8 mouse cellular contexts compared by ENCODE assay signal in the genomic region with DNA sequence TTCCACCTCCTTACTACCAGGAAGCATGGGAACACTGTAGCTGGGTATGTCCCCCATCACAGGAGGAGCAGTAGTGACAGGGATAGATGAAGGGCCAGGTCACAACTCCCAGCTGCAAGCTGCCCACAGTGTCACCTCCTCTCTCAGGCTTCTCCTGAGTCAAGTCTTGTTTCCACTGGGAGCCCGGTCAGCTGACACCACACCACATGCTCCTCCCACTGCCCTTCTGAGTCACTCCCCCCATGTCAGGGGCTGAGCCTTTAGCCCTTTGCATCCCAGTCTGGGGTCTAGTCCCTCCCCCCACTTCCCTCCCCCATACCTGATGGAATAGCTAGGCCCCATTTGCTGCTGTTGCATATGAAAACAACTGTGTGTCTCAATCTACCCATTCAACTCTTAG. TPM values are rescaled to one million over a fixed set of nuclear protein-coding genes. Genes with fewer than 3 reads are reported as not detected.
DNase-seq lines count a peak whose midpoint lies in the region; ATAC-seq lines count a peak whose summit lies in the region.

No protein-coding gene starts in this region.

- 0 out of 2 replicates have a peak, but pooled peaks have one; percentile 5 for ATAC-seq in forebrain, embryonic 13.5 days
- ATAC-seq in forebrain, embryonic 12.5 days (ENCODE audit: low FRiP score) = no peak
- ATAC-seq in liver, embryonic 12.5 days = no peak

- H3K36me3 ChIP-seq in forebrain, embryonic 13.5 days (ENCODE audit: poor library complexity, severe bottlenecking) = peaks cover 34% of the 10 kb centered on the region
- H3K36me3 ChIP-seq in forebrain, embryonic 12.5 days (replicated peaks) = peaks cover 29% of the 10 kb centered on the region
- H3K36me3 ChIP-seq in liver, embryonic 12.5 days = peaks cover 93% of the 10 kb centered on the region

- H3K27ac ChIP-seq in forebrain, embryonic 13.5 days = no peak overlapping the region
- H3K27ac ChIP-seq in forebrain, embryonic 12.5 days = no peak overlapping the region
- peak overlapping the region; percentile 99 for H3K27ac ChIP-seq in liver, embryonic 12.5 days

- H3K4me3 ChIP-seq in forebrain, embryonic 13.5 days = no peak overlapping the region
- H3K4me3 ChIP-seq in forebrain, embryonic 12.5 days (replicated peaks) = no peak overlapping the region
- no peak overlapping the region for H3K4me3 ChIP-seq in liver, embryonic 12.5 days

- H3K4me1 ChIP-seq in forebrain, embryonic 13.5 days = peaks cover 34% of the 10 kb centered on the region
- H3K4me1 ChIP-seq in forebrain, embryonic 12.5 days = peaks cover 40% of the 10 kb centered on the region
- peaks cover 87% of the 10 kb centered on the region for H3K4me1 ChIP-seq in liver, embryonic 12.5 days

- H3K4me2 ChIP-seq in forebrain, embryonic 13.5 days = no peak overlapping the region
- no peak overlapping the region for H3K4me2 ChIP-seq in forebrain, embryonic 12.5 days
- H3K4me2 ChIP-seq in liver, embryonic 12.5 days = peak overlapping the region; percentile 69

- H3K9ac ChIP-seq in forebrain, embryonic 13.5 days = no peak overlapping the region
- H3K9ac ChIP-seq in forebrain, embryonic 12.5 days = no peak overlapping the region
- peak overlapping the region; percentile 75 for H3K9ac ChIP-seq in liver, embryonic 12.5 days

- peak; percentile 46 for DNase-seq in retina, postnatal 1 day
- DNase-seq in retina, embryonic 14.5 days (ENCODE audit: low spot score) = no peak
- no peak for DNase-seq in frontal cortex, postnatal 14 days (ENCODE audit: low spot score in 2 of 2)
- DNase-seq in layer of hippocampus, postnatal 36 days = no peak
- DNase-seq in gastrocnemius, postnatal 36 days = no peak

- intact Hi-C loops in gastrocnemius, postnatal 36 days (cut with DNase I) = no loop called here

- no peaks in the 10 kb centered on the region for H3K27me3 ChIP-seq in forebrain, embryonic 13.5 days
- no peaks in the 10 kb centered on the region for H3K27me3 ChIP-seq in forebrain, embryonic 12.5 days
- no peaks in the 10 kb centered on the region for H3K27me3 ChIP-seq in liver, embryonic 12.5 days (replicated peaks)

- WGBS in forebrain, embryonic 13.5 days = 40% methylated on average over 1 of the region's 1 CpGs
- 54% methylated on average over 1 of the region's 1 CpGs for WGBS in forebrain, embryonic 12.5 days
- WGBS in liver, embryonic 12.5 days (ENCODE audit: insufficient replicate concordance) = 29% methylated on average over 1 of the region's 1 CpGs

- H3K9me3 ChIP-seq in forebrain, embryonic 13.5 days (replicated peaks) = no peaks in the 10 kb centered on the region
- H3K9me3 ChIP-seq in forebrain, embryonic 12.5 days = peaks cover 2% of the 10 kb centered on the region; the same call in 1 of the 2 replicates
- H3K9me3 ChIP-seq in liver, embryonic 12.5 days (replicated peaks) = no peaks in the 10 kb centered on the region

RNA-seq across cellular contexts. Expression of a gene that starts 21.3 kb away (rescaled TPM):
- polyA plus RNA-seq in forebrain, embryonic 13.5 days (2015; fragmentation: Nextera tagmentation; extraction: Ambion mirVana) = 5.2 and 5.4 TPM in 2 replicates
- 5.1 and 8.4 TPM in 2 replicates for polyA plus RNA-seq in forebrain, embryonic 12.5 days (2016; fragmentation: Nextera tagmentation; extraction: Ambion mirVana)
- 21.9 and 23.6 TPM in 2 replicates for polyA plus RNA-seq in liver, embryonic 12.5 days (2016; fragmentation: Nextera tagmentation; extraction: Ambion mirVana)
- total RNA-seq in layer of hippocampus, postnatal 36 days (2021) = 10 to 100 TPM; 38.7 to 39.9 TPM
- 10 to 100 TPM; 18.4 to 22.2 TPM for total RNA-seq in gastrocnemius, postnatal 36 days (2021)
